Mouse (Mus musculus) liver, postnatal 0 days (tissue): ENCODE data around the gene Vps36.

Experiments
- CTCF ChIP-seq: sonication (generic); IDR thresholded peaks from 2 replicates; pipeline ENCODE4 v1.5.1; 2016; ENCODE audit warnings: antibody characterized with exemption, low read depth
- EP300 ChIP-seq: IDR thresholded peaks from 2 replicates; pipeline ENCODE4 v1.6.1; 2016; ENCODE audit warnings: antibody characterized with exemption, low read depth, mild to moderate bottlenecking

- TF ChIP-seq CTCF: no peak
- no peak for TF ChIP-seq EP300
These were observed 42.8 kb upstream of the Vps36 start for GRCm38 (mm10) chr8:22149643-22150344.
